Mouse (Mus musculus): ENCODE results near the gene Chit1. TPM values are rescaled to one million over a fixed set of nuclear protein-coding genes. Genes with fewer than 3 reads are reported as not detected.

The Chit1 gene
- polyA plus RNA-seq, 1 experiment from 2014 or later, result 0.81 TPM

DNA sequence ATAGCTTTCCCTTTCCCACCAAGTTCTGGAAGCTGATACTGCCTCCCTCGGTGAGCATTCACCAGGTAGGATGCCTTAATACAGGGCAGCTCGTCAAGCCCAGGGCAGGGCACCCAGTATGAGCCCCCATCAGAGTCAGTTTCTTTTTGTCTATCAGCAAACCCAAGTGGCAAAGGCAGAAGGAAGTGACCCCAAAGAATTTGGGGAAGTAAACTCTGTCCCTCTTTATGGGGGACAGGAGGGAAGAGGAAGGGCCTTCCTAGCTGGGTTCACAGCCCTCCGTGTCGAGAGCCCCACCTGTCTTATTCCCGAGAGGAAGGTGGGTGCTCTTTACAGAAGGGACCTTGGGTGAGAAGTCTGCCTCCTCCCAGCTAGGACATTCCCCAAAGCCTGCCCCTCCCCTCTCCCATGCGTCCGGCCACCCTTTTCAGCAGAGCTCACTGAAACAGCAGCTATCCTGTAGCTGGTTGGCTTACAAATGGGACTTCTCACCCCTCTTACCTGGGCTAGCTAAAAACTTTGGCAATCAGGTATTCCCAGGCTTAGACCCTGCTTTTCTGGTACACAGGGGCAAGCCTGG lies 15.9 kb upstream of the Chit1 start:
- no peaks in the 10 kb centered on the region for H3K36me3 ChIP-seq
- H3K4me1 ChIP-seq (replicated peaks), result peaks cover 80% of the 10 kb centered on the region
- H3K4me2 ChIP-seq, result no peak overlapping the region
- ATAC-seq (ENCODE audit: low read depth), result no peak
- no peak overlapping the region for H3K4me3 ChIP-seq
- no peaks in the 10 kb centered on the region for H3K9me3 ChIP-seq
- H3K27me3 ChIP-seq, result no peaks in the 10 kb centered on the region
- WGBS, result 64% methylated on average over 7 of the region's 7 CpGs
- peak overlapping the region; percentile 92 for H3K27ac ChIP-seq (replicated peaks)
- H3K9ac ChIP-seq, result no peak overlapping the region

DNA sequence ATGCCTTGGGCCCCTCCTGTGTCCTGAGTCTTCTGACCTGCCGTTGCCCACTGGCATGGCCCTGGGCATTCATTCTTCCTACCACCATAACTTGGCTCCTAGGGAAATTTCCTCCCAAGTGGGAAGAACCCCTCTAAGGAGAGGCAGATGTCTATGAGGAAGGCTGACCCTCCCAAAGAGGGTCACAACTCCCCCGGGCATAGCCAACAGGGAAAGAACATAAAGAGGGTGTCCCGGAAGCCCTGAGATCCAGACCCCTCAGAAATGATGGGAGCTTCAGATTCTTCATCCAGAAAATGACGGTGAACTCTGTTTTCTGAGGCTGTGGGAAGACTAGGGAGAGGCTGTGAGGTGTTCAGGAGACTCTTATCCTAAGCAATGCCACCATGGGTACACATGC lies 15.3 kb upstream of the Chit1 start:
- H3K27ac ChIP-seq (replicated peaks), result peak overlapping the region; percentile 92
- no peaks in the 10 kb centered on the region for H3K36me3 ChIP-seq
- no peak overlapping the region for H3K4me3 ChIP-seq
- no peaks in the 10 kb centered on the region for H3K9me3 ChIP-seq
- H3K4me1 ChIP-seq (replicated peaks), result peaks cover 82% of the 10 kb centered on the region
- WGBS, result 81% methylated on average over 4 of the region's 4 CpGs
- H3K9ac ChIP-seq, result no peak overlapping the region
- 0 out of 2 replicates have a peak overlapping the region, but pooled peaks have one; percentile 6 for H3K4me2 ChIP-seq
- no peak for ATAC-seq (ENCODE audit: low read depth)
- H3K27me3 ChIP-seq, result no peaks in the 10 kb centered on the region

DNA sequence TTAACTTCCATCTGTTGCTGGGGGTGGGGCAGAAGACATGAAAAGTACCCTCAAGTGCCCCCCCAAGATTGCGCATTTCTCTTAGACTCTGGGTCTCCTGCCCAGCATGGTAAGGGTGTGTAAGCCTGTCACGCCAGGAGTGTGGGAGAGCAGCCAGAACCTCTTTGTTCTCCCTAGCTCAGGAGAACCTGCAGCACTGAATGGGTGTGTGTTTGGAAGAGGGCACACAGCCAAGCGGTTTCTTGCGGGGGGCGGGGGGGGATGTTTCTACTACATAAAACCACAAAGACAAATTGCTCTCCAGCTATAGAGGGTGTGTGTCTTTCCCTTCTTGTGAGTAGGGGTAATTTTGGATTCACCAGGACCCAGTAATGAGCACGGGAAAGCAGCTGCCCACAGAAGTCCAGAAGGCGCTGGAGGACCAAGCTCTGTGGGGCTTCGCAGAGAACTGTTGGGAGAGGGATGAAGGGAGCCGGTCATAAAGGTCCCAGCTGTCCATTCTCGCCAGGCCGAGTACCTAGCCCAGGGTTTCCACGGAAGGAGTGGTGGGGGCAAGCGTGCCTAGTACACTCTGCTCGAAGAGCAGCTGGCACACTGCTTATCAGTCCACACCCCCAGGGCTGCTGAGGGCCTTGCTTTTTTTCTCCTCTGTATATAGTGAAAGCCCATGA lies 14.6 kb upstream of the Chit1 start:
- WGBS, result 18% methylated on average over 14 of the region's 14 CpGs
- H3K4me2 ChIP-seq, result 0 out of 2 replicates have a peak overlapping the region, but pooled peaks have one; percentile 6
- H3K9ac ChIP-seq, result peak overlapping the region; percentile 9; the same call in 1 of the 2 replicates
- H3K36me3 ChIP-seq, result no peaks in the 10 kb centered on the region
- ATAC-seq (ENCODE audit: low read depth), result peak; percentile 73
- peak overlapping the region; percentile 92 for H3K27ac ChIP-seq (replicated peaks)
- H3K9me3 ChIP-seq, result no peaks in the 10 kb centered on the region
- peaks cover 82% of the 10 kb centered on the region for H3K4me1 ChIP-seq (replicated peaks)
- no peak overlapping the region for H3K4me3 ChIP-seq
- H3K27me3 ChIP-seq, result no peaks in the 10 kb centered on the region

DNA sequence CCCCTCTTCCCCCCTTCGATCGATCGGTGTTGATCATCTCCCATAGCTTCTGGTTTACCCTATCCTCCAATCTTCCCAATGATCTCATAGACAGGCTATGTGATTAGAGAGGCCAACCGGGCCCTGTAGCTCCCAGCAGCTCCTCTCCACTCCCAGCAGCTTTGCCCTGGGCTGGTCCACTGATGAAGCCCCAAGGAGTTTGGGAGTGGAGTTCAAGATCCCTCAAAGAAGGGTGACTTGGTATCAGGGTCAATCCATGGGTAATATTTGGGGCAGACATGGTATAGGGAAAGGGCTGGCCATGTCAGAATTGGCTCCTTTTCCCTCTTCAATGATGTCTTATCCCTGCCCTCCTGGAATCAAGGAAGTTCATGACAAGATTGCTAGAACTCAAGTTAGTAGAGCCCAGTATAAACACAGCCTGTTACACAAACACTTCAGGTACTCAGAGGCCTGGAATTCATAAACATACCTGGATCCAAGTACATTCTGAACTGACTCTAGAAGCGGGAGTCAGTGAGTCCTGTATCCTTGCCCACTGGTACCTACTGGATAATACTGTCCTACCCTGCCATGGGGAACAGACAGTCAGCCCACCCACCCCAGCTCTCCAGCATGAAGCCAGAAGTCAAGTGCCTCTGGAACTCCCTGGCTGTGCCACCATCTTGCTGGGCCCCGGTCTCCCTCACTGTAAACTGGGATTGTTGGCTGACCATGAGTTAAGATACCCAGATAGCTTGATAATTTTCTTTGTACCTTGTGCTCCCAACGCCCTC lies 13.8 kb upstream of the Chit1 start:
- Histone ChIP-seq H3K4me3 (no peak overlapping the region), H3K4me1 (replicated peaks) (peaks cover 81% of the 10 kb centered on the region), H3K36me3 (no peaks in the 10 kb centered on the region), H3K4me2 (no peak overlapping the region), H3K27ac (replicated peaks) (peak overlapping the region; percentile 92), H3K9ac (peak overlapping the region; percentile 9; the same call in 1 of the 2 replicates), H3K27me3 (no peaks in the 10 kb centered on the region), H3K9me3 (no peaks in the 10 kb centered on the region)
- 85% methylated on average over 7 of the region's 7 CpGs for WGBS
- no peak for ATAC-seq (ENCODE audit: low read depth)

DNA sequence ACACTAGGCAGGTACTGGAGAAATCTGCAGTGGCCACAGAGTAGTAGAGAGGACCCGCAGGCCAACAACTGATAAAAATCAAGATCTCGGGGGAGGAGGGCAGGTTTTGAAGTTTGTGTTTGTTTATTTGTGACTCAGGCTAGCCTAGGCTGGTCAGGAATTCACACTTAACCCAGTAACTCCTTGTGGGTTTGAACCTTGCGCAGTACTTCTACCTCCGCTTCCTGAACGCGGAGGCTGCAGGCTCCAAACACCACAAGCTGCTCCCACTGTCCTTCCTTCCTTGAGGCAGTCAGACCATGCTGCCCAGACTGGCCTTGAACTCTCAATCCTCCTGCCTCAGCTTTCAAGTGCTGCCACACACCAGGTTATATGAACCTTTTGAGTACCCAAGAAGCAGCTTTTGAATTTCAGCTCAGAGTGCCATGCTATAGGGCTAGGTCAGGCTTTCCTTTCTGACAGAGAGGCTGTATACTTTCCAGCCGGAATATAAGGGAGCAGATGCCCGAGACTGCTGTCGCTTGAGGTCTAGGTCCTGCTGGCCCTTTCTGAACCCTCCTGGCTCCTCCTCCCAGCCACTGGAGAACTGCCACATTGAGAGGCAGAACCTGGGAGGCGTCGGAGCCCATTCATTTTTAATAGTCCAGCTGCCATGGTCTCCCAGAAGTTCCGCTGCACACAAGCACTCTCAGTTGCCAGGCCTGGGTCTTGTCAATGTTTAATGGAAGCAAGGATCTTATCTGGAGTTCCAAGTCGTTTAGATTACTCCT lies 12.9 kb upstream of the Chit1 start:
- no peak for ATAC-seq (ENCODE audit: low read depth)
- H3K27ac ChIP-seq (replicated peaks), result peak overlapping the region; percentile 92
- H3K4me2 ChIP-seq, result peak overlapping the region; percentile 73
- 60% methylated on average over 13 of the region's 13 CpGs for WGBS
- no peak overlapping the region for H3K9ac ChIP-seq
- peaks cover 72% of the 10 kb centered on the region for H3K4me1 ChIP-seq (replicated peaks)
- H3K4me3 ChIP-seq, result no peak overlapping the region
- no peaks in the 10 kb centered on the region for H3K9me3 ChIP-seq
- H3K36me3 ChIP-seq, result no peaks in the 10 kb centered on the region
- H3K27me3 ChIP-seq, result no peaks in the 10 kb centered on the region

DNA sequence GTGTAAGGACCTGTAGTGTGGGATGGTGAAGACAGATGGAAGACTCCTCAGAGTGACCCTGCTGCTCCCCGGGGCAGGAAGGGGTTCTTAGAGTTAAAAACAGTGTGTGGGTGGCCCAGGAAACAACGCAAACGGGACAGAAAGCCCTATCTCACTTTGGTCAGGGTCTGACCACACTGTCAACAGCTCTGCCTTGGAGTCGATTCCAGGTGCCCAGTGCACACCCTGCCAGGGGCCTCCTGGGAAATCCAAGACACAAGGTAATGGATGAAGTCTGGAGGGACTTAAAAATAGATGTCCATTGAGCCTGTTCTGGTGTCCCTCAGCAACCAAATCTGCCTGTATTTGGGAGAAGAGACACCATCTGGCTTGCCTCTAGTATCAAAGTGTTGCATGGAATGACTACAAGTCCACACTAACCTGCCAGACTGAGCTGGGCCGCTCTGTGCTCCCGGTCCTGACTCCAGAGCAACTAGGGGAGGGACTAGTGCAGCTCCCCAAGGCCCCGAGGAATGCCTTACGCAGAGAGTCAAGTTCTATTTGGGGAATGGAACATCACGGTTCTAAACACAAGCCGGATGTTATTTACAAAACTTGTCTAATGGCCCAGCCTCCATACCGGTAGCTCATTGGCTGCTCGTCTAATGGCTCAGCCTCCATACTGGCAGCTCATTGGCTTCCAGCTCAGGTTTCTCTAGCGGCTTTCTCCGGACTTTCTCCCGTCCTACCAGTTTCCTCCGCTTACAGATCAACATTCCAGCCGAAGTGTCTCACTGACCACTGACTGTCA lies 12.1 kb upstream of the Chit1 start:
- H3K36me3 ChIP-seq, result no peaks in the 10 kb centered on the region
- peak; percentile 36 for ATAC-seq (ENCODE audit: low read depth)
- peak overlapping the region; percentile 66 for H3K9ac ChIP-seq
- H3K9me3 ChIP-seq, result no peaks in the 10 kb centered on the region
- H3K27ac ChIP-seq (replicated peaks), result peak overlapping the region; percentile 92
- 9% methylated on average over 17 of the region's 17 CpGs for WGBS
- no peaks in the 10 kb centered on the region for H3K27me3 ChIP-seq
- H3K4me2 ChIP-seq, result peak overlapping the region; percentile 73
- H3K4me3 ChIP-seq, result peak overlapping the region; percentile 42
- peaks cover 68% of the 10 kb centered on the region for H3K4me1 ChIP-seq (replicated peaks)

DNA sequence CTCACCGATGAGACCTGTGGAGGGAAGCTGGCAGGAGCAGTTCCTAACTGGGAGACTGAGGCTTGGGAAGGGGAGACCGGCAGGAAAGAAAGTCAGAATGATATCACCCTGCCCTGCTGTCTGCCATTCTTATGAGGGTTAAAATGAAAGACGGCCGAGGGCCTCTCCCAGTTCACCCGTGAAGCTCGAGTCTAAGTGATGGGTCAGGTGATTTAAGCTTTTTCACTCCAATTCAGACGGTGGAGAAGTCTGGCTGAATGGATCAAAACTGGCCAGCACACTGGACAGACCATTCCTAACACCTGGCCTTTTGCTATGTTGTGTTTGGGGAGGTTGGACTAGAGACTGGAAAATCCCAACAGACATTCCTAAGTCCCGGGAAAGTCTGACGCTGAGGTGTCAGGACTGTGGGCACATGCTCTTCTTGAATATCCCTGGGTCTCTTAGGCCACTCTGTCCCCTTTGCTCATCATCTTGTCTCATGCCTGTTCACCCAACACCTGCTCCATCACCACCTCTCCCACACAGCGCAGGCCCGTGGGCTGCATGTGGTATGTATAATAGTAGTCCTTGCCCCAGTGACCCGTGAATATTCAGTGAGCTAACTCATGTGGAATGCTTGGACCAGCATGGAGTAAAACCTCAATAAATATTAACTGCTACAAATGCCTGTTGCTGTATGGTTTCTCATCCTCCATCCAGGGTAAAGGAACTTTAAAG lies 11.4 kb upstream of the Chit1 start:
- peak overlapping the region; percentile 42 for H3K4me3 ChIP-seq
- peak overlapping the region; percentile 73 for H3K4me2 ChIP-seq
- H3K4me1 ChIP-seq (replicated peaks), result peaks cover 62% of the 10 kb centered on the region
- no peaks in the 10 kb centered on the region for H3K36me3 ChIP-seq
- WGBS, result 24% methylated on average over 12 of the region's 12 CpGs
- H3K9me3 ChIP-seq, result no peaks in the 10 kb centered on the region
- ATAC-seq (ENCODE audit: low read depth), result 0 out of 2 replicates have a peak, but pooled peaks have one; percentile 1
- peak overlapping the region; percentile 92 for H3K27ac ChIP-seq (replicated peaks)
- H3K27me3 ChIP-seq, result no peaks in the 10 kb centered on the region
- H3K9ac ChIP-seq, result peak overlapping the region; percentile 66

DNA sequence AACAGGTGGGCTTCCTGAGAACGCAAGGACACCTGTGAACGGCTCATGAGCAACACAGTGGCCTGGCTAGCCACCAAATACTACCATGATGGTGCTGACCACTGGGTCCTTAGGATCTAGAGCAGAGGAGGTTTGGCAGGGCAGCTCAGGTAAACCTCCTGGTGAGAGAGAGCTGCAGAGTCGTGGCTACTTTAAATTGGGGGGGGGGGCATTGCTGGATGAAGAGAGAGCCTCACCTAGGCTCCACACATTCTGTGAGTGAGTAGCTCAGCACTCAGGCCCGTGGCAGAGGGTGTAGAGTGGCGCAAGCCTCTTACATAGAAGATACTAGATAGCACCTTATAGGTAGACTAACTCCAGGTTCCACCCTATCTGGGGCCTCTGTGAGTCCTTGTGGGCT lies 10.6 kb upstream of the Chit1 start:
- no peak overlapping the region for H3K9ac ChIP-seq
- no peaks in the 10 kb centered on the region for H3K27me3 ChIP-seq
- no peak overlapping the region for H3K4me3 ChIP-seq
- 87% methylated on average over 5 of the region's 5 CpGs for WGBS
- H3K4me1 ChIP-seq (replicated peaks), result peaks cover 54% of the 10 kb centered on the region
- H3K4me2 ChIP-seq, result no peak overlapping the region
- ATAC-seq (ENCODE audit: low read depth), result no peak
- no peak overlapping the region for H3K27ac ChIP-seq (replicated peaks)
- no peaks in the 10 kb centered on the region for H3K36me3 ChIP-seq
- no peaks in the 10 kb centered on the region for H3K9me3 ChIP-seq

DNA sequence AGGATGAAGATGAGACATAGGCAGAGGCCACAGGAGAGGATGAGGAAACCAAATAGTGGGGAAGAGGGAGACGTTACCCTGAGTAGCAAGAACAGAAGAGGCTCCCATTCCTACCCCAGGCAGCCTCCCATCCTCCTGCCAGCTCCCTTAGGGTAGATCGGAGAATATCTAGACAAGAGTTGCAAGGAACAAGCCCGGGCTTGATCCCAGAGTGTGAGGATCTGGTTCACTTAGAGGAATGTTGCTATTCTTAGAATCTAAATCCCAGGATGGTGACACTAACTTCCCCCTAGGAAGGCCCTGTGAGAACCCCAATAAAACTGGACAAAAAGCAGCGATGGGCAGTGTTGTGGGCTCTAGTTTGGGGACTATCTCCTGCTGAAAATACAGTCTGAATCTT lies 10.1 kb upstream of the Chit1 start:
- Histone ChIP-seq H3K9me3 (no peaks in the 10 kb centered on the region), H3K4me3 (no peak overlapping the region), H3K9ac (no peak overlapping the region), H3K27me3 (no peaks in the 10 kb centered on the region), H3K27ac (replicated peaks) (no peak overlapping the region), H3K4me2 (no peak overlapping the region), H3K36me3 (no peaks in the 10 kb centered on the region), H3K4me1 (replicated peaks) (peaks cover 49% of the 10 kb centered on the region)
- 86% methylated on average over 4 of the region's 4 CpGs for WGBS
- no peak for ATAC-seq (ENCODE audit: low read depth)

DNA sequence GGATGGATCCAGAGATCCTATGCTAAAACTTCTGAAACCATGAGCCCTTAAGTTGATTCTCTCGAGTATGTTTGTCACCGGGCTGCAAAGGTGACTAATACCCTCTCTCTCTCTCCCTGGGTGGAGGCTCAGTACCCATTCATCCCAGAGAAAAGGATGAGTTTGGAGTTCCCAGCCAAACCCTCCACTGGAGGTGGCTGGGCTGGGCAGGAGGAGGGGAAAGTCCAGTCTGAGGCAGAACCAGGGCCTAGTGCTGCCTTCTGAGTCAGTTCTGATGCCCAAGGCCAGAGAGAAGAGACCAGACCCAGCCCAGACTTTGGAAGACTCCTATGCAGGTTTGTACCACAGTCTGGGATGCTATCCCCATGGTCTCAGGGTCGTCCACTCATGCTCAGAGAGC lies 9.4 kb upstream of the Chit1 start:
- H3K4me1 ChIP-seq (replicated peaks), result peaks cover 42% of the 10 kb centered on the region
- H3K9me3 ChIP-seq, result no peaks in the 10 kb centered on the region
- H3K9ac ChIP-seq, result no peak overlapping the region
- H3K27ac ChIP-seq (replicated peaks), result no peak overlapping the region
- 75% methylated on average over 3 of the region's 3 CpGs for WGBS
- no peak overlapping the region for H3K4me3 ChIP-seq
- H3K27me3 ChIP-seq, result no peaks in the 10 kb centered on the region
- H3K36me3 ChIP-seq, result no peaks in the 10 kb centered on the region
- no peak for ATAC-seq (ENCODE audit: low read depth)
- H3K4me2 ChIP-seq, result no peak overlapping the region

DNA sequence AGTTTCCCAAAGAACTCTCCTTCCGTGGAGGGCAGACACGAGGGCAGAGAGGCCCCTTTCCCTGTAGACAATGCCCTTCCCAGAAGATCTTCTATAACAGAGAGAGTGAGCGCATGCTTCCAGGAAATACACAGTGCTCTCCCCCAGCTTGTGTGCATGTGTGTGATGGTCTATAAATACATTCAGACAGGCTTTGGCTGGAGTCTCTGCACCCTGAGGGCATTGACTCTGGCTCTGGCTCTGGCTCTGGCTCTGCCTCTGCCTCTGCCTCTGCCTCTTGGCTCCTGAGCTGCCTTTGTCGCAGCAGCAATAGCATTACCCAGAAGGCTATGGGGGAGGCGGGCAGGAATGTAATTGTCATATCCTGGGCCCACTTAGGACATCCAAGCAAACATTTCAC lies 7.2 kb upstream of the Chit1 start:
- 55% methylated on average over 5 of the region's 5 CpGs for WGBS

More for the DNA sequence above, 7.2 kb upstream of the Chit1 start:
- H3K4me2 ChIP-seq, result no peak overlapping the region
- peak overlapping the region; percentile 68 for H3K27ac ChIP-seq (replicated peaks)
- H3K36me3 ChIP-seq, result no peaks in the 10 kb centered on the region
- no peaks in the 10 kb centered on the region for H3K9me3 ChIP-seq
- peaks cover 20% of the 10 kb centered on the region for H3K4me1 ChIP-seq (replicated peaks)
- no peaks in the 10 kb centered on the region; the same call in 1 of the 2 replicates for H3K27me3 ChIP-seq
- no peak overlapping the region for H3K4me3 ChIP-seq
- no peak for ATAC-seq (ENCODE audit: low read depth)
- no peak overlapping the region for H3K9ac ChIP-seq

All from neural tube, embryonic 13.5 days (tissue).